Mouse (Mus musculus) embryonic facial prominence, embryonic 11.5 days (tissue): ENCODE data around the gene Tbc1d14. TPM values are rescaled to one million over a fixed set of nuclear protein-coding genes. Genes with fewer than 3 reads are reported as not detected.
A peak's percentile ranks its signal among the peaks of the same experiment; 100 is the strongest.

Experiments used
- ATAC-seq: fragments of 200-750 bp; cut with Nextera tagmentation; replicated peaks from 2 replicates; pipeline ENCODE4 v1.8.0; 2017; ENCODE audit warnings: low read depth; ENCODE audit not compliant: insufficient number of reproducible peaks, low FRiP score, low TSS enrichment
- DNase-seq: peaks from one replicate; pipeline ENCODE4 v3.0.0-alpha.2; 2015; ENCODE audit warnings: low spot score
- H3K27ac ChIP-seq: fragments of 300-500 bp; sonication (generic); replicated peaks from 2 replicates; pipeline ENCODE4 v1.5.1; 2014; ENCODE audit warnings: mild to moderate bottlenecking, low read depth, low read length, control low read depth
- H3K27me3 ChIP-seq: fragments of 300-500 bp; sonication (generic); 2 replicates; pipeline ENCODE4 v1.6.1; 2014; ENCODE audit warnings: mild to moderate bottlenecking, low read length, moderate library complexity, mixed read lengths; ENCODE audit not compliant: control insufficient read depth, insufficient read depth
- H3K36me3 ChIP-seq: fragments of 300-500 bp; sonication (generic); replicated peaks from 2 replicates; pipeline ENCODE4 v1.6.1; 2014; ENCODE audit warnings: low read depth, mild to moderate bottlenecking, low read length, moderate library complexity, mixed read lengths; ENCODE audit not compliant: control insufficient read depth, insufficient read depth
- H3K4me1 ChIP-seq: fragments of 300-500 bp; sonication (generic); 2 replicates; pipeline ENCODE4 v1.6.1; 2014; ENCODE audit warnings: low read length, mixed read lengths; ENCODE audit not compliant: control insufficient read depth, insufficient read depth
- H3K4me2 ChIP-seq: fragments of 300-500 bp; sonication (generic); 2 replicates; pipeline ENCODE4 v1.6.1; 2014; ENCODE audit warnings: low read depth, mild to moderate bottlenecking, control low read depth, low read length, moderate library complexity
- H3K4me3 ChIP-seq: fragments of 300-500 bp; sonication (generic); 2 replicates; pipeline ENCODE4 v1.5.1; 2014; ENCODE audit warnings: low read depth, low read length, control low read depth
- H3K9ac ChIP-seq: fragments of 300-500 bp; sonication (generic); replicated peaks from 2 replicates; pipeline ENCODE4 v1.6.1; 2014; ENCODE audit warnings: mild to moderate bottlenecking, control low read depth, low read length
- H3K9me3 ChIP-seq: fragments of 300-500 bp; sonication (generic); replicated peaks from 2 replicates; pipeline ENCODE4 v1.6.1; 2016; ENCODE audit warnings: mild to moderate bottlenecking, low read length, inconsistent platforms, mixed read lengths; ENCODE audit not compliant: control insufficient read depth
- WGBS: fragments of 180-500 bp; shearing (Covaris S2); extraction: QIAGEN DNeasy Blood & Tissue Kit; methylation state at CpG from one replicate; pipeline ENCODE4 v1.1.7; 2014; 5-methylcytosine and 5-hydroxymethylcytosine counted together
- polyA plus RNA-seq: library from polyadenylated mRNA; unstranded; fragments of >200 nt; fragmentation: Nextera tagmentation; extraction: Ambion mirVana; gene quantifications from 2 replicates; pipeline ENCODE4 v1.2.1, GENCODE M21; 2014

The Tbc1d14 gene
- polyA plus RNA-seq, 1 experiment from 2014 or later: 42.7 TPM

DNA sequence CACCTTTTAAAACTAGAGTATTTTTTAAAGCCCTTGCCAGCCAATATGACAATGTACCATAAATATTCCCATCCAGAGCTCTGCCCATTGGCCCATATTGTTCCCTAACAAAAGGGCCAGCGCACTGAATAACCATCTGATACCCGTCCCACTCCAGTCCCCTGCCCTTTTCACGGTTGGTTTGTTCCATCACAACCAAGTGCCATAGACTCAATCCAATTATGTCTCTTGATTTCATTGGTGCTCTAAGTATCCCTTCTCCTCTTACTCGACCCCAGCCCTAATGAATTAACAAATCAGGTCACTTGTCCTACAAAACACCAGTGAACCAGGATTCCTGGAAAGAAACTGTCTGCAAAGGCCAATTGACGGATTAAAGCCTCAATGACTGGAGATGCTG, 129.7 kb downstream of the Tbc1d14 start:
- Histone ChIP-seq H3K27ac (no peak overlapping the region), H3K4me1 (no peaks in the 10 kb centered on the region), H3K9ac (no peak overlapping the region), H3K4me3 (no peak overlapping the region), H3K4me2 (no peak overlapping the region), H3K27me3 (no peaks in the 10 kb centered on the region), H3K9me3 (no peaks in the 10 kb centered on the region), H3K36me3 (no peaks in the 10 kb centered on the region)
- 33% methylated on average over 5 of the region's 5 CpGs for WGBS
- ATAC-seq: no peak
- no peak for DNase-seq

DNA sequence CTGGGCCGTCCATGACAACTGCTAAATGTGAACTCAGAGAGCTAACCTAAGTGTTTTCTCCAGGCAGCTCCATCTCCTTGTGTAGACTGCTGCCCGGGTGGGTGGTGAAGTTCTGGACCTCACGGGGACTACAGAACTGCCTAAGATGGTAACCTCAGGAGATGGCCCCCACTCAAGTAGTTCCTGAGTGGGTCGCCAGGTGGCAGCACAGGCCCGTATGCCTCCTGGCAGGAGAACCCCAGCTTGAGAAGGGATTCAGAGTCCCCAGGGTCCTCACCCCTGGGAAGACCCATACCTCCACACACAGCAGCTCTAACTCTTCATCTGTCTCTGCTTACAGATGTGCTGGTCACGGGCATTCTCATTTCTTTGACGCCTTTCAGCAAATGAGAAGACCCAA, 130.3 kb downstream of the Tbc1d14 start:
- DNase-seq (peak; percentile 77), ATAC-seq (0 out of 2 replicates have a peak, but pooled peaks have one; percentile 10)
- Histone ChIP-seq H3K4me1 (no peaks in the 10 kb centered on the region), H3K27ac (no peak overlapping the region), H3K9ac (no peak overlapping the region), H3K4me3 (no peak overlapping the region), H3K36me3 (no peaks in the 10 kb centered on the region), H3K9me3 (no peaks in the 10 kb centered on the region), H3K27me3 (no peaks in the 10 kb centered on the region), H3K4me2 (no peak overlapping the region)
- WGBS: 20% methylated on average over 7 of the region's 7 CpGs

DNA sequence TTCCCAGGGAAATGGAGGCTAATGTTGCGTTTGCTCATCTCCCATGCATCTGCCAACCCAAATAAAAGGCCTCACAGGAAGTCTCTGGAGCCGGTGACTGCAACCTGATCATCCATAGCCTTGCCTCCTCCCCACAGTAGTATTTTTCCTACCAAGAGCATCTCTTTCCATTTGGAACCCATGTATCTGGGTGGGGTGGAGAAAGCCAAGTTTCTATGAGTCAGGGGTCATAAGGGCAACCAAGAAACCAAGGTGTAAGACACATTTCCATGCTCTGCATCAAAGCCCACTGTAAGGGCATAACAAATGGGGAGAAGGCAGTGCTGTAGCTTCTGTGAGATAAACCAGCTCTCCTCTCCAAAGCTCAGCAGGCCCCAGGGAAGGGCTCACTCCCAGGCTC, 131.8 kb downstream of the Tbc1d14 start:
- Histone ChIP-seq H3K27me3 (no peaks in the 10 kb centered on the region), H3K4me1 (no peaks in the 10 kb centered on the region), H3K27ac (no peak overlapping the region), H3K9ac (no peak overlapping the region), H3K36me3 (no peaks in the 10 kb centered on the region), H3K4me2 (no peak overlapping the region), H3K4me3 (no peak overlapping the region), H3K9me3 (no peaks in the 10 kb centered on the region)
- WGBS: 61% methylated on average over 2 of the region's 2 CpGs
- ATAC-seq (no peak), DNase-seq (no peak)

DNA sequence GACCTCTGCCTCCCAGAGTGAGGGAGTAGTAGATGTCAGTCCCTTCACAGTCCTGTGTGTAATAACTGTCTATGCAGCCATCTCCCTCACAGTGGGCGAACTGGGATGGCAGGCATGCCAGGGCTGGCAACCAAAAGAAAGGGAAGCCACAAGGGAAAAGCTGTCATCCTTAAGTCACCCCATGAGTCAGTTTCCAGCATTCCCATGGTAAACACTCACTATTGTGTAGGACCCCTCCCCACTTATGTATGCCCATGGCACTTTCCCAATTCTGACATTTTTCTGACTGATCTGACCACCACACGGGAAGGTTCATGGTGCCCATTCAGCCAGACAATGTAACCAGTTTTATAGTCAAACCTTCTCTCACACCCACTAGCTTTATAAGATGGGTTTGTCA, 132.4 kb downstream of the Tbc1d14 start:
- 84% methylated on average over 2 of the region's 2 CpGs for WGBS
- no peak for DNase-seq

DNA sequence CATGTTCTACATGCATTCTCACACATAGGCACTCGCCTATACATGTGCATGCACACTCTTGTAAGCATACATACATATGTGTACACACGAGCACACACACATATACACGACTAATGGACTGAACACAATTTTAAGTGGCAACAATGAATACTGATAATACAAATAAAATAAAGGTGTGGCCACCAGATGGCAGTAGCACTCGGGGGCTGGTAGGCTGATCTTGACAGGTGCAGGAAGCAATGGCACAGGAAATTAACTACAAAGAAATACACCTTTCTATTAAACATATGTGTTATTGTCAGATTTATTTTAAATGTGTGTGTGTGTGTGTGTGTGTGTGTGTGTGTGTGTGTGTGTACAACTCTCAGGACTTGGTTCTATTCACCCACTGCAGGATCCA, 134.2 kb downstream of the Tbc1d14 start:
- H3K27ac ChIP-seq: no peak overlapping the region
- ATAC-seq (no peak), DNase-seq (peak; percentile 59)
- H3K9me3 ChIP-seq: no peaks in the 10 kb centered on the region
- no peak overlapping the region for H3K4me2 ChIP-seq
- no peaks in the 10 kb centered on the region for H3K4me1 ChIP-seq
- 21% methylated on average over 4 of the region's 4 CpGs for WGBS
- no peak overlapping the region for H3K9ac ChIP-seq
- H3K27me3 ChIP-seq: no peaks in the 10 kb centered on the region
- H3K4me3 ChIP-seq: no peak overlapping the region
- H3K36me3 ChIP-seq: no peaks in the 10 kb centered on the region

More for the DNA sequence above, 132.4 kb downstream of the Tbc1d14 start:
- H3K4me2 ChIP-seq: no peak overlapping the region
- no peaks in the 10 kb centered on the region for H3K9me3 ChIP-seq
- no peak overlapping the region for H3K27ac ChIP-seq
- no peaks in the 10 kb centered on the region for H3K4me1 ChIP-seq
- no peak overlapping the region for H3K4me3 ChIP-seq
- ATAC-seq: no peak
- no peak overlapping the region for H3K9ac ChIP-seq
- H3K36me3 ChIP-seq: no peaks in the 10 kb centered on the region
- no peaks in the 10 kb centered on the region for H3K27me3 ChIP-seq

DNA sequence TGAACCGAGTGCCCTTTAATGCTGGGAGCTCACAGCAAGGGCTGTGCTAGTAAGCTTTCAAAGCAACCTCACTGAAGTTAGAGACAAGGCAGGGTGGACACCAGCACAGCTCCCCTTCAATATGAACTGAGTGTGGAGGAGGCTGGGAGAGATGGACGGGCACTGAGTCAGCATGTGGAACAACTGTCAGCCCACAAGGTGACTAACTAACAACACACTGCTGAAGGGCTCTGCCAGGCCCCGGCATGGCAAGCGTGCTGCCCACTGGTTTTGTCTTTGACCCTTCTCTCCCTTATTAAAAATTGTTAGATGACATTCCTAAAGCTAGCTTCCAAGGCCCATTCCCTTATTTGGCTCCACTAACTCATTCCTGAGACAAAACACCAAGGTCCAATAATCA, 135.4 kb downstream of the Tbc1d14 start:
- no peak overlapping the region for H3K4me3 ChIP-seq
- DNase-seq: no peak
- WGBS: 74% methylated on average over 4 of the region's 4 CpGs
- no peak overlapping the region for H3K27ac ChIP-seq
- H3K9ac ChIP-seq: no peak overlapping the region
- H3K4me1 ChIP-seq: no peaks in the 10 kb centered on the region
- H3K36me3 ChIP-seq: no peaks in the 10 kb centered on the region
- no peak overlapping the region for H3K4me2 ChIP-seq
- no peak for ATAC-seq
- no peaks in the 10 kb centered on the region for H3K27me3 ChIP-seq
- H3K9me3 ChIP-seq: no peaks in the 10 kb centered on the region

DNA sequence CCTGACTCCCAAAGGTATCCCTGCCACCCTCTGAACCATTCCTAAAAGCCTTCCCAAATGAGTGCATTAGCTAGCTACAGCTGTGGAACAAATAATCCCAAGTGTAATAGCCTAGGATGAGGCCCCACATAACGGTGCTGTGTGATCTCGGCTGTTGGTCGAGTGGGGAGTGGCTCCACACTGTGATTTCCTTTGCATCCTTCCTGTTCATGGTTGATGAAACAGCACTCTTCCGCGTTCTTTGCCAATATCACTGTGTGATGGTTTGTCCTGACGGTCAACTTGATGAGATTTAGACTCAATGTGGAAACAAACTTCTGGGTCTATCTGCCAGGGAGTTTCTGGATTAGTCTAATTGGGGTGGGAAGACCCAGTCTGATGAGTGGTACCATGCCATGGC, 140.3 kb downstream of the Tbc1d14 start:
- Histone ChIP-seq H3K27me3 (no peaks in the 10 kb centered on the region), H3K36me3 (no peaks in the 10 kb centered on the region), H3K4me2 (no peak overlapping the region), H3K27ac (no peak overlapping the region), H3K9ac (no peak overlapping the region), H3K4me1 (no peaks in the 10 kb centered on the region), H3K4me3 (no peak overlapping the region), H3K9me3 (no peaks in the 10 kb centered on the region)
- WGBS: 81% methylated on average over 6 of the region's 6 CpGs
- DNase-seq (no peak), ATAC-seq (no peak)

DNA sequence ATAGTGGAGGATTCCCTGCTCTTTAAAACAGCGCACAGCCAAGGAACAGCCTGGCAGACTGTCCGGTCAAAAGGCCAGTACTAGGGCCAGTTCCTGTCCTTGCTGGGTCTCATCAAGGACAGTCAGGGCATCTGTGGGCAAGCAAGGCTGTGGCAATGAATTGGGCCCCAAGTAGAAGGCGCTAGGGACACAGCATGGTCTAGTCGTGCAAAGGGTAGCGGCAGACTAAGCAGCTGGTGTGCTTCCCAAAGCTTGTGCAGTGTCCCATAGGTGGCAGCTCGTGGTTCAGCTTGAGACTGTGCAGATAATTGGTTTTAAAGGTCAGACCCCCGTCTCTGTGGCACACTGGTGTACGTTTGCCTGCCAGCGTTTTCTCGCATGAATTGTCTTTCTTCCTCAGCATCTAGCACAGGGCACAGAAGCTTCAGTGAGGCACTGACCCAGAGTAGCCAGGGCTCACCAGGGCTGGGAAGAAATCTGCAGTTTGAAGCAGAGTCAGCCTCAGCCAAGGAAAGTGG, 141.1 kb downstream of the Tbc1d14 start:
- no peaks in the 10 kb centered on the region for H3K36me3 ChIP-seq
- no peak overlapping the region for H3K4me3 ChIP-seq
- no peak overlapping the region for H3K27ac ChIP-seq
- H3K9ac ChIP-seq: no peak overlapping the region
- ATAC-seq: no peak
- no peak overlapping the region for H3K4me2 ChIP-seq
- no peaks in the 10 kb centered on the region for H3K9me3 ChIP-seq
- WGBS: 66% methylated on average over 10 of the region's 10 CpGs
- DNase-seq: no peak
- no peaks in the 10 kb centered on the region for H3K4me1 ChIP-seq
- H3K27me3 ChIP-seq: no peaks in the 10 kb centered on the region
